Mouse (Mus musculus) kidney, embryonic 16.5 days (tissue): Measurements from ENCODE around the gene Gm904. TPM values are rescaled to one million over a fixed set of nuclear protein-coding genes. Genes with fewer than 3 reads are reported as not detected.
"Not testable (repeated sequence)": the region's sequence is repeated elsewhere in the genome, so short reads cannot be mapped to it uniquely, and the experiment has no call there.

ENCODE experiments used
- ATAC-seq: fragments of 200-750 bp; cut with Nextera tagmentation; 2 replicates; pipeline ENCODE4 v1.8.0; 2017; ENCODE audit warnings: moderate TSS enrichment; ENCODE audit not compliant: low FRiP score, low TSS enrichment
- H3K27ac ChIP-seq: fragments of 300-500 bp; sonication (generic); 2 replicates; pipeline ENCODE4 v1.5.1; 2014; ENCODE audit warnings: low read length
- H3K27me3 ChIP-seq: fragments of 300-500 bp; sonication (generic); 2 replicates; pipeline ENCODE4 v1.6.1; 2014; ENCODE audit warnings: low read length, control low read depth, mixed read lengths; ENCODE audit not compliant: insufficient read depth
- H3K36me3 ChIP-seq: fragments of 300-500 bp; sonication (generic); 2 replicates; pipeline ENCODE4 v1.6.1; 2014; ENCODE audit warnings: low read length, control low read depth, mixed read lengths; ENCODE audit not compliant: insufficient read depth
- H3K4me1 ChIP-seq: fragments of 300-500 bp; sonication (generic); 2 replicates; pipeline ENCODE4 v1.6.1; 2014; ENCODE audit warnings: low read length, control low read depth, mixed read lengths; ENCODE audit not compliant: insufficient read depth
- H3K4me2 ChIP-seq: fragments of 300-500 bp; sonication (generic); replicated peaks from 2 replicates; pipeline ENCODE4 v1.6.1; 2014; ENCODE audit warnings: low read depth, low read length
- H3K4me3 ChIP-seq: fragments of 300-500 bp; sonication (generic); 2 replicates; pipeline ENCODE4 v1.5.1; 2014; ENCODE audit warnings: mild to moderate bottlenecking, low read length
- H3K9ac ChIP-seq: fragments of 300-500 bp; sonication (generic); replicated peaks from 2 replicates; pipeline ENCODE4 v1.6.1; 2014; ENCODE audit warnings: low read length
- H3K9me3 ChIP-seq: fragments of 300-500 bp; sonication (generic); 2 replicates; pipeline ENCODE4 v1.6.1; 2016; ENCODE audit warnings: low read length, control low read depth
- WGBS: fragments of 180-500 bp; shearing (Covaris S2); extraction: QIAGEN DNeasy Blood & Tissue Kit; methylation state at CpG from one replicate; pipeline ENCODE4 v1.1.7; 2014; 5-methylcytosine and 5-hydroxymethylcytosine counted together
- microRNA-seq: library from miRNA; unstranded; fragments of <30 nt; microRNA quantifications from one replicate; pipeline ENCODE4, GENCODE M21; 2016
- polyA plus RNA-seq: library from polyadenylated mRNA; unstranded; fragments of >200 nt; fragmentation: Nextera tagmentation; extraction: Ambion mirVana; gene quantifications from 2 replicates; pipeline ENCODE4 v1.2.1, GENCODE M21; 2015

Gene Gm904
- polyA plus RNA-seq: not detected in 2 replicates

- not testable (repeated sequence) for H3K9ac ChIP-seq, H3K27ac ChIP-seq, H3K27me3 ChIP-seq, H3K36me3 ChIP-seq, ATAC-seq, H3K4me2 ChIP-seq, H3K9me3 ChIP-seq, H3K4me3 ChIP-seq, H3K4me1 ChIP-seq
These were observed at the start of gene Gm904 for GRCm38 (mm10) chr13:50642928-50643327. TSS of gene Gm904 (plus strand) at chr13:50643228.

GRCm38 (mm10) chr13:50648771-50649170 lies 5.7 kb downstream of the Gm904 start:
- not testable (repeated sequence) for H3K9ac ChIP-seq, H3K4me3 ChIP-seq, H3K4me1 ChIP-seq, ATAC-seq, H3K9me3 ChIP-seq, H3K36me3 ChIP-seq, H3K27me3 ChIP-seq, H3K27ac ChIP-seq, H3K4me2 ChIP-seq
- 61% methylated on average over 2 of the region's 2 CpGs for WGBS

Small RNAs within 50 kb of the gene (microRNA-seq; reads per million reads assigned to microRNA genes)
- gene Gm23952 (not detected), gene Mir683-2 (not detected)

Other genes with a start within 250 kb of the Gm904 start
- 32.9 and 37.5 TPM in 2 replicates for gene Fbxw17, start 225.4 kb upstream of the Gm904 start, polyA plus RNA-seq
- not detected in 2 replicates for gene Gm47429, start 199.3 kb upstream of the Gm904 start, polyA plus RNA-seq
- gene Nutm2, start 175.9 kb upstream of the Gm904 start, polyA plus RNA-seq: not detected in 2 replicates
- not detected in 2 replicates for gene Gm8765, start 55.1 kb downstream of the Gm904 start, polyA plus RNA-seq